Mouse (Mus musculus) heart, embryonic 12.5 days (tissue): ENCODE data around the gene Cnga4. TPM values are rescaled to one million over a fixed set of nuclear protein-coding genes. Genes with fewer than 3 reads are reported as not detected.
"Not testable (repeated sequence)": the region's sequence is repeated elsewhere in the genome, so short reads cannot be mapped to it uniquely, and the experiment has no call there.

Source experiments
- ATAC-seq: fragments of 200-750 bp; cut with Nextera tagmentation; 2 replicates; pipeline ENCODE4 v1.8.0; 2017; ENCODE audit warnings: moderate TSS enrichment, moderate library complexity; ENCODE audit not compliant: insufficient number of reproducible peaks, low FRiP score
- H3K27ac ChIP-seq: fragments of 300-500 bp; sonication (generic); 2 replicates; pipeline ENCODE4 v1.5.1; 2016; ENCODE audit warnings: mild to moderate bottlenecking, moderate library complexity; ENCODE audit not compliant: poor library complexity, severe bottlenecking
- H3K27me3 ChIP-seq: fragments of 300-500 bp; sonication (generic); replicated peaks from 2 replicates; pipeline ENCODE4 v1.6.1; 2016; ENCODE audit warnings: mild to moderate bottlenecking, moderate library complexity
- H3K36me3 ChIP-seq: fragments of 300-500 bp; sonication (generic); 2 replicates; pipeline ENCODE4 v1.6.1; 2016; ENCODE audit warnings: mild to moderate bottlenecking, moderate library complexity
- H3K4me1 ChIP-seq: fragments of 300-500 bp; sonication (generic); replicated peaks from 2 replicates; pipeline ENCODE4 v1.6.1; 2016; ENCODE audit warnings: mild to moderate bottlenecking
- H3K4me2 ChIP-seq: fragments of 300-500 bp; sonication (generic); 2 replicates; pipeline ENCODE4 v1.6.1; 2016; ENCODE audit warnings: mild to moderate bottlenecking, moderate library complexity
- H3K4me3 ChIP-seq: fragments of 300-500 bp; sonication (generic); 2 replicates; pipeline ENCODE4 v1.5.1; 2016; ENCODE audit warnings: mild to moderate bottlenecking
- H3K9ac ChIP-seq: fragments of 300-500 bp; sonication (generic); 2 replicates; pipeline ENCODE4 v1.6.1; 2016; ENCODE audit warnings: mild to moderate bottlenecking, moderate library complexity
- H3K9me3 ChIP-seq: fragments of 300-500 bp; sonication (generic); replicated peaks from 2 replicates; pipeline ENCODE4 v1.6.1; 2016; ENCODE audit warnings: mild to moderate bottlenecking, moderate library complexity
- WGBS: fragments of 180-500 bp; shearing (Covaris S2); methylation state at CpG from one replicate; pipeline ENCODE4 v1.1.7; 2016; 5-methylcytosine and 5-hydroxymethylcytosine counted together
- polyA plus RNA-seq: library from polyadenylated mRNA; unstranded; fragments of >200 nt; fragmentation: Nextera tagmentation; extraction: Ambion mirVana; gene quantifications from 2 replicates; pipeline ENCODE4 v1.2.1, GENCODE M21; 2016

The Cnga4 gene
- polyA plus RNA-seq, 1 experiment from 2014 or later = not detected

DNA sequence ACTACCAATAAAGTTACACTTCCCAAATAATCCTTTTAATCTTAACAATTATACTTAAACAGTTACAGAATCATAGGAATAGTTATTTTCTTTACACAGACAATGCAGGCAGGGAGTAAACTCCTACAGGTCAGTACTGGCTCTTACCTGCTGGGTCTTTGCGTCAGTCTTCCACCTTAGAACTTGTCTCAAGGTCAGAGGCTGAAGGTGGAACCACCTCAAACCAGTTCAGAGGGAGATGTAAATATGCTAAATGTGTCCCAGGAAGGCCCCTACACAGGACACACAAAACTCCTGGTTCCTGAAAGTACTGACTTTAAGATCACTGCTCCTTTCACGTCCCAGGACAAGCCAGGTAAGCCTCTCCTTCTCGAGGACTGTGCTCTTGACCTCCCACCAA, 40.7 kb downstream of the Cnga4 start:
- H3K27me3 ChIP-seq = no peaks in the 10 kb centered on the region
- no peak overlapping the region for H3K4me2 ChIP-seq
- no peak overlapping the region for H3K4me3 ChIP-seq
- H3K27ac ChIP-seq = no peak overlapping the region
- no peak for ATAC-seq
- no peaks in the 10 kb centered on the region for H3K36me3 ChIP-seq
- 0 out of 2 replicates have a peak, but pooled peaks cover 7% of the 10 kb centered on the region for H3K4me1 ChIP-seq
- 65% methylated on average over 3 of the region's 3 CpGs for WGBS
- H3K9ac ChIP-seq = no peak overlapping the region
- H3K9me3 ChIP-seq = no peaks in the 10 kb centered on the region

DNA sequence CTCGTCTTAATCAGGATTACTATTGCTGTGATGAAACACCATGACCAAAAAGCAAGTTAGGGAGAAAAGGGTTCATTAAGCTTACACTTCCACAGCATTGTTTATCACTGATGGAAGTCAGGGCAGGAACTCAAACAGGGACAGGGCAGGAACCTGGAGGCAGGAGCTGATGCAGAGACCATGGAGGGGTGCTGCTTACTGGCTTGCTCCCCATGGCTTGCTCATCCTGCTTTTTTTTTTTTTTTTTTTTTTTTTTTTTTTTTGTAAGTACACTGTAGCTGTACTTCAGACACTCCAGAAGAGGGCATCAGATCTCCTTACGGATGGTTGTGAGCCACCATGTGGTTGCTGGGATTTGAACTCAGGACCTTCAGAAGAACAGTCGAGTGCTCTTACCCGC, 49.0 kb downstream of the Cnga4 start:
- H3K4me2 ChIP-seq, H3K4me1 ChIP-seq, H3K9ac ChIP-seq, H3K27ac ChIP-seq, H3K4me3 ChIP-seq, H3K9me3 ChIP-seq, ATAC-seq, H3K36me3 ChIP-seq, H3K27me3 ChIP-seq: not testable (repeated sequence)
- WGBS = 83% methylated on average over 4 of the region's 4 CpGs

Other genes starting within 250 kb of the Cnga4 start
- gene Olfr684, start 240.9 kb upstream of the Cnga4 start, polyA plus RNA-seq = not detected in 2 replicates
- gene Olfr685, start 218.6 kb upstream of the Cnga4 start, polyA plus RNA-seq = not detected in 2 replicates
- gene Olfr686, start 197.1 kb upstream of the Cnga4 start, polyA plus RNA-seq = not detected in 2 replicates
- gene Olfr688, start 116.5 kb upstream of the Cnga4 start, polyA plus RNA-seq = not detected in 2 replicates
- not detected in 2 replicates for gene Olfr689, start 93.4 kb upstream of the Cnga4 start, polyA plus RNA-seq
- gene Olfr690, start 70.5 kb upstream of the Cnga4 start, polyA plus RNA-seq = not detected in 2 replicates
- not detected in 2 replicates for gene Olfr691, start 62.3 kb upstream of the Cnga4 start, polyA plus RNA-seq
- not detected in 2 replicates for gene Olfr692, start 36.3 kb upstream of the Cnga4 start, polyA plus RNA-seq
- not detected in 2 replicates for gene Gm5901, start 29.5 kb upstream of the Cnga4 start, polyA plus RNA-seq
- gene Fam160a2, start 4.5 kb upstream of the Cnga4 start, polyA plus RNA-seq = 34.0 and 36.2 TPM in 2 replicates
- not detected in 2 replicates for gene Cckbr, start 21.2 kb downstream of the Cnga4 start, polyA plus RNA-seq
- gene Cavin3, start 77.7 kb downstream of the Cnga4 start, polyA plus RNA-seq = 68.1 and 72.6 TPM in 2 replicates
- gene Smpd1, start 149.8 kb downstream of the Cnga4 start, polyA plus RNA-seq = 52.4 and 54.6 TPM in 2 replicates
- gene Apbb1, start 177.1 kb downstream of the Cnga4 start, polyA plus RNA-seq = 48.8 and 52.9 TPM in 2 replicates
- gene Hpx, start 195.6 kb downstream of the Cnga4 start, polyA plus RNA-seq = 0.33 and 1.9 TPM in 2 replicates
- gene Trim3, start 229.0 kb downstream of the Cnga4 start, polyA plus RNA-seq = 27.9 and 30.7 TPM in 2 replicates
- 142 and 155 TPM in 2 replicates for gene Timm10b, start 235.5 kb downstream of the Cnga4 start, polyA plus RNA-seq
- 45.5 and 45.6 TPM in 2 replicates for gene Arfip2, start 235.8 kb downstream of the Cnga4 start, polyA plus RNA-seq
- 14.1 and 14.8 TPM in 2 replicates for gene Gm45799, start 236.0 kb downstream of the Cnga4 start, polyA plus RNA-seq
- 0.41 and 0.52 TPM in 2 replicates for gene Dnhd1, start 246.3 kb downstream of the Cnga4 start, polyA plus RNA-seq